Mouse (Mus musculus) embryonic facial prominence, embryonic 10.5 days (tissue): ENCODE results near the gene Taok3. TPM values are rescaled to one million over a fixed set of nuclear protein-coding genes. Genes with fewer than 3 reads are reported as not detected.

Source experiments
- DNase-seq: peaks from one replicate; pipeline ENCODE4 v3.0.0-alpha.2; 2017; ENCODE audit warnings: low spot score
- H3K27ac ChIP-seq: fragments of 300-500 bp; sonication (generic); replicated peaks from 2 replicates; pipeline ENCODE4 v1.5.1; 2016; ENCODE audit warnings: mild to moderate bottlenecking
- H3K27me3 ChIP-seq: fragments of 300-500 bp; sonication (generic); replicated peaks from 2 replicates; pipeline ENCODE4 v1.6.1; 2016; ENCODE audit warnings: low read depth, mild to moderate bottlenecking; ENCODE audit not compliant: poor library complexity, severe bottlenecking
- H3K36me3 ChIP-seq: fragments of 300-500 bp; sonication (generic); replicated peaks from 2 replicates; pipeline ENCODE4 v1.6.1; 2016; ENCODE audit warnings: mild to moderate bottlenecking, moderate library complexity
- H3K4me1 ChIP-seq: fragments of 300-500 bp; sonication (generic); 2 replicates; pipeline ENCODE4 v1.6.1; 2016
- H3K4me3 ChIP-seq: fragments of 300-500 bp; sonication (generic); 2 replicates; pipeline ENCODE4 v1.5.1; 2016; ENCODE audit warnings: mild to moderate bottlenecking, moderate library complexity
- H3K9me3 ChIP-seq: fragments of 300-500 bp; sonication (generic); 2 replicates; pipeline ENCODE4 v1.6.1; 2016; ENCODE audit warnings: mild to moderate bottlenecking
- WGBS: fragments of 180-500 bp; shearing (Covaris S2); methylation state at CpG from one replicate; pipeline ENCODE4 v1.1.7; 2016; 5-methylcytosine and 5-hydroxymethylcytosine counted together
- polyA plus RNA-seq: library from polyadenylated mRNA; unstranded; fragments of >200 nt; fragmentation: Nextera tagmentation; extraction: Ambion mirVana; gene quantifications from 2 replicates; pipeline ENCODE4 v1.2.1, GENCODE M21; 2016

Gene Taok3
- polyA plus RNA-seq, 1 experiment from 2014 or later: 8.1 TPM

- Histone ChIP-seq H3K4me1 (peaks cover 5% of the 10 kb centered on the region; the same call in 1 of the 2 replicates), H3K27me3 (no peaks in the 10 kb centered on the region), H3K36me3 (peaks cover 94% of the 10 kb centered on the region), H3K27ac (no peak overlapping the region), H3K9me3 (no peaks in the 10 kb centered on the region), H3K4me3 (no peak overlapping the region)
- WGBS: 86% methylated on average over 8 of the region's 8 CpGs
- DNase-seq: no peak
Measured at GRCm38 (mm10) chr5:117109522-117109921, 10.4 kb upstream of the Taok3 start.

GRCm38 (mm10) chr5:117111064-117111773 lies 8.7 kb upstream of the Taok3 start:
- H3K4me1 ChIP-seq: peaks cover 12% of the 10 kb centered on the region
- H3K4me3 ChIP-seq: no peak overlapping the region
- H3K9me3 ChIP-seq: no peaks in the 10 kb centered on the region
- H3K27me3 ChIP-seq: no peaks in the 10 kb centered on the region
- no peak for DNase-seq
- WGBS: 91% methylated on average over 16 of the region's 16 CpGs
- H3K36me3 ChIP-seq: peaks cover 77% of the 10 kb centered on the region
- H3K27ac ChIP-seq: no peak overlapping the region

GRCm38 (mm10) chr5:117111774-117112112 lies 8.2 kb upstream of the Taok3 start:
- H3K4me3 ChIP-seq: no peak overlapping the region
- H3K9me3 ChIP-seq: no peaks in the 10 kb centered on the region
- DNase-seq: no peak
- peaks cover 15% of the 10 kb centered on the region for H3K4me1 ChIP-seq
- H3K27ac ChIP-seq: no peak overlapping the region
- H3K27me3 ChIP-seq: no peaks in the 10 kb centered on the region
- 97% methylated on average over 7 of the region's 7 CpGs for WGBS
- peaks cover 72% of the 10 kb centered on the region for H3K36me3 ChIP-seq

GRCm38 (mm10) chr5:117113330-117113729 lies 6.6 kb upstream of the Taok3 start:
- H3K27me3 ChIP-seq: no peaks in the 10 kb centered on the region
- peak; percentile 36 for DNase-seq

GRCm38 (mm10) chr5:117114581-117115192 lies 5.2 kb upstream of the Taok3 start:
- H3K9me3 ChIP-seq: no peaks in the 10 kb centered on the region
- no peak for DNase-seq

More at GRCm38 (mm10) chr5:117113330-117113729, 6.6 kb upstream of the Taok3 start:
- Histone ChIP-seq H3K27ac (no peak overlapping the region), H3K9me3 (no peaks in the 10 kb centered on the region), H3K4me3 (no peak overlapping the region), H3K36me3 (peaks cover 56% of the 10 kb centered on the region), H3K4me1 (peaks cover 15% of the 10 kb centered on the region)
- 90% methylated on average over 7 of the region's 7 CpGs for WGBS

GRCm38 (mm10) chr5:117115193-117115767 lies 4.6 kb upstream of the Taok3 start:
- peak overlapping the region; percentile 98 for H3K27ac ChIP-seq
- H3K27me3 ChIP-seq: peaks cover under 1% of the 10 kb centered on the region; the same call in 1 of the 2 replicates
- WGBS: under 1% methylated on average over 43 of the region's 43 CpGs

More at GRCm38 (mm10) chr5:117114581-117115192, 5.2 kb upstream of the Taok3 start:
- Histone ChIP-seq H3K27me3 (no peaks in the 10 kb centered on the region), H3K4me1 (peaks cover 23% of the 10 kb centered on the region), H3K27ac (peak overlapping the region; percentile 98), H3K4me3 (peak overlapping the region; percentile 94), H3K36me3 (peaks cover 42% of the 10 kb centered on the region)
- 4% methylated on average over 16 of the region's 16 CpGs for WGBS

GRCm38 (mm10) chr5:117115836-117116366 lies 4.0 kb upstream of the Taok3 start, which contains the start of gene Suds3:
TSS of gene Suds3 (minus strand) at chr5:117116113.
- WGBS: under 1% methylated on average over 59 of the region's 59 CpGs
- H3K4me1 ChIP-seq: peaks cover 32% of the 10 kb centered on the region
- peaks cover 6% of the 10 kb centered on the region for H3K27me3 ChIP-seq
- H3K4me3 ChIP-seq: peak within 1 kb of the TSS; percentile 94
- no peaks in the 10 kb centered on the region for H3K9me3 ChIP-seq
- H3K36me3 ChIP-seq: peaks cover 30% of the 10 kb centered on the region
- H3K27ac ChIP-seq: peak within 1 kb of the TSS; percentile 98
- peak; percentile 93 for DNase-seq

More at GRCm38 (mm10) chr5:117115193-117115767, 4.6 kb upstream of the Taok3 start:
- H3K4me3 ChIP-seq: peak overlapping the region; percentile 94
- peaks cover 26% of the 10 kb centered on the region for H3K4me1 ChIP-seq
- DNase-seq: no peak
- H3K9me3 ChIP-seq: no peaks in the 10 kb centered on the region
- H3K36me3 ChIP-seq: peaks cover 37% of the 10 kb centered on the region

GRCm38 (mm10) chr5:117116660-117117059 lies 3.3 kb upstream of the Taok3 start:
- Histone ChIP-seq H3K4me1 (peaks cover 40% of the 10 kb centered on the region), H3K4me3 (0 out of 2 replicates have a peak overlapping the region, but pooled peaks have one; percentile 94), H3K27me3 (peaks cover 14% of the 10 kb centered on the region), H3K36me3 (peaks cover 23% of the 10 kb centered on the region), H3K9me3 (no peaks in the 10 kb centered on the region), H3K27ac (no peak overlapping the region)
- WGBS: 71% methylated on average over 2 of the region's 2 CpGs
- no peak for DNase-seq

GRCm38 (mm10) chr5:117117241-117117640 lies 2.7 kb upstream of the Taok3 start:
- peaks cover 17% of the 10 kb centered on the region for H3K36me3 ChIP-seq
- WGBS: 83% methylated on average over 2 of the region's 2 CpGs
- no peak for DNase-seq
- peaks cover 20% of the 10 kb centered on the region for H3K27me3 ChIP-seq
- H3K9me3 ChIP-seq: no peaks in the 10 kb centered on the region
- no peak overlapping the region for H3K27ac ChIP-seq
- H3K4me3 ChIP-seq: no peak overlapping the region
- H3K4me1 ChIP-seq: peaks cover 41% of the 10 kb centered on the region

- no peak for DNase-seq
- no peak overlapping the region for H3K4me3 ChIP-seq
- H3K27me3 ChIP-seq: peaks cover 25% of the 10 kb centered on the region
- WGBS: 75% methylated on average over 7 of the region's 7 CpGs
- no peaks in the 10 kb centered on the region for H3K9me3 ChIP-seq
- peaks cover 41% of the 10 kb centered on the region for H3K4me1 ChIP-seq
- no peak overlapping the region for H3K27ac ChIP-seq
- peaks cover 12% of the 10 kb centered on the region for H3K36me3 ChIP-seq
Measured at GRCm38 (mm10) chr5:117117716-117118115, 2.2 kb upstream of the Taok3 start.

GRCm38 (mm10) chr5:117118220-117118619 lies 1.7 kb upstream of the Taok3 start:
- 83% methylated on average over 2 of the region's 2 CpGs for WGBS

GRCm38 (mm10) chr5:117118850-117119249 lies 1.1 kb upstream of the Taok3 start:
- H3K4me1 ChIP-seq: peaks cover 41% of the 10 kb centered on the region
- H3K27me3 ChIP-seq: peaks cover 27% of the 10 kb centered on the region
- DNase-seq: no peak
- peak overlapping the region; percentile 88 for H3K4me3 ChIP-seq
- no peaks in the 10 kb centered on the region for H3K9me3 ChIP-seq
- 63% methylated on average over 8 of the region's 8 CpGs for WGBS
- H3K27ac ChIP-seq: no peak overlapping the region
- H3K36me3 ChIP-seq: peaks cover under 1% of the 10 kb centered on the region

More at GRCm38 (mm10) chr5:117118220-117118619, 1.7 kb upstream of the Taok3 start:
- Histone ChIP-seq H3K36me3 (peaks cover 7% of the 10 kb centered on the region), H3K4me3 (no peak overlapping the region), H3K27me3 (peaks cover 27% of the 10 kb centered on the region), H3K27ac (no peak overlapping the region), H3K9me3 (no peaks in the 10 kb centered on the region), H3K4me1 (peaks cover 41% of the 10 kb centered on the region)
- no peak for DNase-seq
